Mouse (Mus musculus) retina, embryonic 14.5 days (tissue): ENCODE measurements around the gene Washc4.

Experiments
- DNase-seq: peaks from one replicate; pipeline ENCODE4 v3.0.0-alpha.2; 2015; ENCODE audit warnings: low spot score

Washc4 gene

GRCm38 (mm10) chr10:83600650-83601049 lies 57.1 kb downstream of the Washc4 start:
- DNase-seq: no peak

GRCm38 (mm10) chr10:83603956-83604564 lies 60.5 kb downstream of the Washc4 start:
- DNase-seq: no peak

- DNase-seq: peak; percentile 78
Measured at GRCm38 (mm10) chr10:83605637-83606183, 62.2 kb downstream of the Washc4 start.

GRCm38 (mm10) chr10:83607111-83607510 lies 63.6 kb downstream of the Washc4 start:
- DNase-seq: no peak

- no peak for DNase-seq
Measured at GRCm38 (mm10) chr10:83608596-83608995, 65.0 kb downstream of the Washc4 start.

GRCm38 (mm10) chr10:83610518-83610917 lies 67.0 kb downstream of the Washc4 start:
- no peak for DNase-seq

GRCm38 (mm10) chr10:83611863-83612262 lies 68.3 kb downstream of the Washc4 start:
- DNase-seq: no peak

- DNase-seq: no peak
Measured at GRCm38 (mm10) chr10:83612648-83613215, 69.2 kb downstream of the Washc4 start.

GRCm38 (mm10) chr10:83617366-83617765 lies 73.8 kb downstream of the Washc4 start:
- DNase-seq: peak; percentile 67

GRCm38 (mm10) chr10:83618819-83619440 lies 75.4 kb downstream of the Washc4 start:
- DNase-seq: no peak

- peak; percentile 24 for DNase-seq
Measured at GRCm38 (mm10) chr10:83620350-83621055, 77.0 kb downstream of the Washc4 start.

- no peak for DNase-seq
Measured at GRCm38 (mm10) chr10:83624065-83624464, 80.5 kb downstream of the Washc4 start.

- DNase-seq: no peak
Measured at GRCm38 (mm10) chr10:83624841-83625240, 81.3 kb downstream of the Washc4 start.

GRCm38 (mm10) chr10:83627113-83627687 lies 83.6 kb downstream of the Washc4 start:
- DNase-seq: no peak

GRCm38 (mm10) chr10:83628241-83628640 lies 84.7 kb downstream of the Washc4 start:
- DNase-seq: no peak

- no peak for DNase-seq
Measured at GRCm38 (mm10) chr10:83629190-83629781, 85.7 kb downstream of the Washc4 start.

- no peak for DNase-seq
Measured at GRCm38 (mm10) chr10:83629878-83630277, 86.3 kb downstream of the Washc4 start.

GRCm38 (mm10) chr10:83630899-83631298 lies 87.3 kb downstream of the Washc4 start:
- DNase-seq: no peak

GRCm38 (mm10) chr10:83631775-83632174 lies 88.2 kb downstream of the Washc4 start:
- DNase-seq: no peak

GRCm38 (mm10) chr10:83632806-83633374 lies 89.3 kb downstream of the Washc4 start:
- no peak for DNase-seq

- DNase-seq: peak; percentile 59
Measured at GRCm38 (mm10) chr10:83634461-83634860, 90.9 kb downstream of the Washc4 start.
